Mouse (Mus musculus) MEL (cell line): ENCODE measurements around the gene Dtx3l.

Experiments used
- CHD1 ChIP-seq: IDR thresholded peaks from 2 replicates; pipeline ENCODE4 v1.6.1; 2012; ENCODE audit warnings: low read depth, mild to moderate bottlenecking, inconsistent platforms, low read length, improper control_type of control experiment
- CTCF ChIP-seq, 3 experiments: IDR thresholded peaks in 2 of 3; conservative IDR thresholded peaks in 1 of 3; 2 replicates each; pipeline ENCODE4 v1.5.1; 2011 to 2012; ENCODE audit warnings: low read length in 3 of 3, low read depth in 2 of 3, mild to moderate bottlenecking in 2 of 3, improper control_type of control experiment in 1 of 3, inconsistent platforms in 1 of 3, mixed read lengths in 1 of 3, moderate library complexity in 1 of 3; ENCODE audit not compliant: control insufficient read depth in 1 of 3, insufficient read depth in 1 of 3, poor library complexity in 1 of 3, severe bottlenecking in 1 of 3
- GATA1 ChIP-seq: IDR thresholded peaks from 2 replicates; pipeline ENCODE4 v1.6.1; 2011; ENCODE audit warnings: low read depth, low read length, improper control_type of control experiment
- KAT2A ChIP-seq: conservative IDR thresholded peaks from 2 replicates; pipeline ENCODE4 v1.6.1; 2012; ENCODE audit warnings: low read depth, low read length, improper control_type of control experiment, inconsistent platforms
- MAFK ChIP-seq: IDR thresholded peaks from 2 replicates; pipeline ENCODE4 v1.6.1; 2011; ENCODE audit warnings: low read depth, mild to moderate bottlenecking, low read length, improper control_type of control experiment, borderline replicate concordance
- MAX ChIP-seq: IDR thresholded peaks from 2 replicates; pipeline ENCODE4 v1.6.1; 2011; ENCODE audit warnings: low read length, improper control_type of control experiment
- MYB ChIP-seq: IDR thresholded peaks from 2 replicates; pipeline ENCODE4 v1.6.1; 2011; ENCODE audit warnings: mild to moderate bottlenecking, low read depth, low read length, improper control_type of control experiment
- NELFE ChIP-seq: IDR thresholded peaks from 2 replicates; pipeline ENCODE4 v1.6.1; 2011; ENCODE audit warnings: low read depth, low read length, improper control_type of control experiment
- NRF1 ChIP-seq: IDR thresholded peaks from 2 replicates; pipeline ENCODE4 v1.6.1; 2014; ENCODE audit warnings: low read depth, mild to moderate bottlenecking, inconsistent platforms, low read length, improper control_type of control experiment, moderate library complexity; ENCODE audit not compliant: poor library complexity, insufficient read depth, severe bottlenecking
- POLR2A ChIP-seq, 2 experiments: IDR thresholded peaks; 2 replicates each; pipeline ENCODE4 v1.6.1; 2011 to 2012; ENCODE audit warnings: low read length in 2 of 2, mild to moderate bottlenecking in 2 of 2, control low read depth in 1 of 2, improper control_type of control experiment in 1 of 2, low read depth in 1 of 2, moderate library complexity in 1 of 2; ENCODE audit not compliant: control insufficient read depth in 1 of 2, insufficient read depth in 1 of 2, poor library complexity in 1 of 2
- POLR2AphosphoS2 ChIP-seq: IDR thresholded peaks from 2 replicates; pipeline ENCODE4 v1.6.1; 2011; ENCODE audit warnings: low read length, improper control_type of control experiment
- RCOR1 ChIP-seq: IDR thresholded peaks from 2 replicates; pipeline ENCODE4 v1.6.1; 2012; ENCODE audit warnings: low read depth, mild to moderate bottlenecking, inconsistent platforms, low read length, improper control_type of control experiment
- TAL1 ChIP-seq: IDR thresholded peaks from 2 replicates; pipeline ENCODE4 v1.6.1; 2012; ENCODE audit warnings: mild to moderate bottlenecking, inconsistent platforms, low read length, moderate library complexity, mixed read lengths

GRCm38 (mm10) chr16:35905355-35905754, 33.6 kb downstream of the Dtx3l start:
- TF ChIP-seq POLR2AphosphoS2 (no peak), MYB (no peak), CTCF (IDR thresholded peaks at IDR 0.05 in 2 of 3, conservative IDR thresholded peaks at IDR 0.05 in 1 of 3; ENCODE audit: control insufficient read depth in 1 of 3, insufficient read depth in 1 of 3, low read depth in 2 of 3, low read length in 3 of 3, poor library complexity in 1 of 3, severe bottlenecking in 1 of 3) (no peak), KAT2A (no peak), MAFK (no peak), CHD1 (no peak), NELFE (no peak), NRF1 (no peak), RCOR1 (no peak), GATA1 (no peak), POLR2A (IDR thresholded peaks at IDR 0.05; ENCODE audit: control insufficient read depth in 1 of 2, insufficient read depth in 1 of 2, low read depth in 1 of 2, low read length in 2 of 2, poor library complexity in 1 of 2) (no peak), MAX (no peak), TAL1 (no peak)
